Mouse (Mus musculus) neural tube, embryonic 14.5 days (tissue): ENCODE data around the gene C2cd4a. TPM values are rescaled to one million over a fixed set of nuclear protein-coding genes. Genes with fewer than 3 reads are reported as not detected.

Source experiments
- ATAC-seq: fragments of 200-750 bp; cut with Nextera tagmentation; 2 replicates; pipeline ENCODE4 v1.8.0; 2017; ENCODE audit warnings: low read depth, mild to moderate bottlenecking, moderate TSS enrichment, moderate library complexity
- H3K27ac ChIP-seq: fragments of 300-500 bp; sonication (generic); 2 replicates; pipeline ENCODE4 v1.5.1; 2014; ENCODE audit warnings: low read depth, mild to moderate bottlenecking, control low read depth, low read length, moderate library complexity, mixed read lengths
- H3K27me3 ChIP-seq: fragments of 300-500 bp; sonication (generic); 2 replicates; pipeline ENCODE4 v1.6.1; 2014; ENCODE audit warnings: low read length; ENCODE audit not compliant: control insufficient read depth, insufficient read depth
- H3K36me3 ChIP-seq: fragments of 300-500 bp; sonication (generic); 2 replicates; pipeline ENCODE4 v1.6.1; 2014; ENCODE audit warnings: low read length, mixed read lengths; ENCODE audit not compliant: control insufficient read depth, insufficient read depth
- H3K4me1 ChIP-seq: fragments of 300-500 bp; sonication (generic); 2 replicates; pipeline ENCODE4 v1.6.1; 2014; ENCODE audit warnings: low read length; ENCODE audit not compliant: control insufficient read depth, insufficient read depth
- H3K4me2 ChIP-seq: fragments of 300-500 bp; sonication (generic); 2 replicates; pipeline ENCODE4 v1.6.1; 2014; ENCODE audit warnings: mild to moderate bottlenecking, low read depth, low read length, control low read depth
- H3K4me3 ChIP-seq: fragments of 300-500 bp; sonication (generic); 2 replicates; pipeline ENCODE4 v1.5.1; 2014; ENCODE audit warnings: low read depth, low read length, control low read depth, mixed read lengths
- H3K9ac ChIP-seq: fragments of 300-500 bp; sonication (generic); replicated peaks from 2 replicates; pipeline ENCODE4 v1.6.1; 2014; ENCODE audit warnings: low read depth, mild to moderate bottlenecking, control low read depth, low read length, mixed read lengths
- H3K9me3 ChIP-seq: fragments of 300-500 bp; sonication (generic); 2 replicates; pipeline ENCODE4 v1.6.1; 2016; ENCODE audit warnings: low read length; ENCODE audit not compliant: control insufficient read depth
- WGBS: fragments of 180-500 bp; shearing (Covaris S2); extraction: QIAGEN DNeasy Blood & Tissue Kit; methylation state at CpG from one replicate; pipeline ENCODE4 v1.1.7; 2014; 5-methylcytosine and 5-hydroxymethylcytosine counted together
- polyA plus RNA-seq: library from polyadenylated mRNA; unstranded; fragments of >200 nt; fragmentation: Nextera tagmentation; extraction: Ambion mirVana; gene quantifications from 2 replicates; pipeline ENCODE4 v1.2.1, GENCODE M21; 2014

The C2cd4a gene
- polyA plus RNA-seq, 1 experiment from 2014 or later = 0.63 TPM

- H3K9ac ChIP-seq = no peak overlapping the region
- WGBS = 69% methylated on average over 5 of the region's 5 CpGs
- H3K4me3 ChIP-seq = no peak overlapping the region
- no peaks in the 10 kb centered on the region for H3K36me3 ChIP-seq
- no peaks in the 10 kb centered on the region for H3K4me1 ChIP-seq
- no peaks in the 10 kb centered on the region for H3K9me3 ChIP-seq
- ATAC-seq = no peak
- H3K27me3 ChIP-seq = no peaks in the 10 kb centered on the region
- no peak overlapping the region for H3K27ac ChIP-seq
- no peak overlapping the region for H3K4me2 ChIP-seq
These were observed 25.1 kb downstream of the C2cd4a start for GRCm38 (mm10) chr9:67807000-67807399.

- no peak for ATAC-seq
- no peaks in the 10 kb centered on the region for H3K4me1 ChIP-seq
- H3K4me3 ChIP-seq = no peak overlapping the region
- no peak overlapping the region for H3K4me2 ChIP-seq
- 34% methylated on average over 6 of the region's 6 CpGs for WGBS
- no peak overlapping the region for H3K27ac ChIP-seq
- no peaks in the 10 kb centered on the region for H3K36me3 ChIP-seq
- no peaks in the 10 kb centered on the region for H3K9me3 ChIP-seq
- H3K9ac ChIP-seq = no peak overlapping the region
- no peaks in the 10 kb centered on the region for H3K27me3 ChIP-seq
These were observed 29.9 kb downstream of the C2cd4a start for GRCm38 (mm10) chr9:67802241-67802640.

GRCm38 (mm10) chr9:67799078-67799819 is 32.9 kb downstream of the C2cd4a start:
- H3K27ac ChIP-seq = no peak overlapping the region
- WGBS = 32% methylated on average over 14 of the region's 14 CpGs
- H3K36me3 ChIP-seq = no peaks in the 10 kb centered on the region
- ATAC-seq = no peak
- H3K4me1 ChIP-seq = peaks cover 18% of the 10 kb centered on the region; the same call in 1 of the 2 replicates
- H3K27me3 ChIP-seq = no peaks in the 10 kb centered on the region
- H3K4me2 ChIP-seq = no peak overlapping the region
- no peak overlapping the region for H3K9ac ChIP-seq
- H3K4me3 ChIP-seq = no peak overlapping the region
- no peaks in the 10 kb centered on the region for H3K9me3 ChIP-seq

- Histone ChIP-seq H3K9me3 (no peaks in the 10 kb centered on the region), H3K36me3 (no peaks in the 10 kb centered on the region), H3K27ac (peak overlapping the region; percentile 49), H3K4me3 (no peak overlapping the region), H3K9ac (no peak overlapping the region), H3K27me3 (no peaks in the 10 kb centered on the region), H3K4me2 (peak overlapping the region; percentile 29), H3K4me1 (peaks cover 19% of the 10 kb centered on the region; the same call in 1 of the 2 replicates)
- ATAC-seq = peak; percentile 75; the same call in 1 of the 2 replicates
- WGBS = 14% methylated on average over 14 of the region's 14 CpGs
These were observed 36.9 kb downstream of the C2cd4a start for GRCm38 (mm10) chr9:67795205-67795675.

GRCm38 (mm10) chr9:67794668-67795067 is 37.5 kb downstream of the C2cd4a start:
- Histone ChIP-seq H3K4me2 (no peak overlapping the region; the same call in 1 of the 2 replicates), H3K36me3 (no peaks in the 10 kb centered on the region), H3K9ac (no peak overlapping the region), H3K4me1 (peaks cover 19% of the 10 kb centered on the region; the same call in 1 of the 2 replicates), H3K4me3 (no peak overlapping the region), H3K27me3 (no peaks in the 10 kb centered on the region), H3K9me3 (no peaks in the 10 kb centered on the region), H3K27ac (peak overlapping the region; percentile 49; the same call in 1 of the 2 replicates)
- ATAC-seq = no peak
- 76% methylated on average over 4 of the region's 4 CpGs for WGBS

- Histone ChIP-seq H3K4me3 (no peak overlapping the region), H3K4me2 (no peak overlapping the region), H3K9me3 (no peaks in the 10 kb centered on the region), H3K36me3 (no peaks in the 10 kb centered on the region), H3K27me3 (no peaks in the 10 kb centered on the region), H3K4me1 (peaks cover 19% of the 10 kb centered on the region; the same call in 1 of the 2 replicates), H3K9ac (no peak overlapping the region), H3K27ac (no peak overlapping the region)
- 71% methylated on average over 1 of the region's 1 CpGs for WGBS
- no peak for ATAC-seq
These were observed 37.9 kb downstream of the C2cd4a start for GRCm38 (mm10) chr9:67794216-67794615.

- no peaks in the 10 kb centered on the region for H3K36me3 ChIP-seq
- no peak overlapping the region for H3K27ac ChIP-seq
- H3K4me2 ChIP-seq = no peak overlapping the region
- H3K27me3 ChIP-seq = no peaks in the 10 kb centered on the region
- H3K9ac ChIP-seq = no peak overlapping the region
- no peak for ATAC-seq
- H3K4me1 ChIP-seq = peaks cover 19% of the 10 kb centered on the region; the same call in 1 of the 2 replicates
- 81% methylated on average over 6 of the region's 6 CpGs for WGBS
- H3K4me3 ChIP-seq = no peak overlapping the region
- no peaks in the 10 kb centered on the region for H3K9me3 ChIP-seq
These were observed 38.6 kb downstream of the C2cd4a start for GRCm38 (mm10) chr9:67793501-67793900.

GRCm38 (mm10) chr9:67792405-67792804 is 39.7 kb downstream of the C2cd4a start:
- Histone ChIP-seq H3K36me3 (no peaks in the 10 kb centered on the region), H3K4me3 (no peak overlapping the region), H3K4me1 (peaks cover 19% of the 10 kb centered on the region; the same call in 1 of the 2 replicates), H3K9ac (no peak overlapping the region), H3K27ac (no peak overlapping the region), H3K4me2 (no peak overlapping the region), H3K27me3 (no peaks in the 10 kb centered on the region), H3K9me3 (no peaks in the 10 kb centered on the region)
- no peak for ATAC-seq
- 63% methylated on average over 5 of the region's 5 CpGs for WGBS

- no peak for ATAC-seq
- 61% methylated on average over 6 of the region's 6 CpGs for WGBS
- no peaks in the 10 kb centered on the region; the same call in 1 of the 2 replicates for H3K9me3 ChIP-seq
- H3K4me2 ChIP-seq = no peak overlapping the region
- no peaks in the 10 kb centered on the region for H3K4me1 ChIP-seq
- H3K9ac ChIP-seq = no peak overlapping the region
- no peak overlapping the region for H3K4me3 ChIP-seq
- H3K36me3 ChIP-seq = no peaks in the 10 kb centered on the region
- H3K27ac ChIP-seq = no peak overlapping the region
- H3K27me3 ChIP-seq = no peaks in the 10 kb centered on the region
These were observed 44.5 kb downstream of the C2cd4a start for GRCm38 (mm10) chr9:67787671-67788070.
